33 mouse cellular contexts compared by ENCODE assay signal in the genomic region with DNA sequence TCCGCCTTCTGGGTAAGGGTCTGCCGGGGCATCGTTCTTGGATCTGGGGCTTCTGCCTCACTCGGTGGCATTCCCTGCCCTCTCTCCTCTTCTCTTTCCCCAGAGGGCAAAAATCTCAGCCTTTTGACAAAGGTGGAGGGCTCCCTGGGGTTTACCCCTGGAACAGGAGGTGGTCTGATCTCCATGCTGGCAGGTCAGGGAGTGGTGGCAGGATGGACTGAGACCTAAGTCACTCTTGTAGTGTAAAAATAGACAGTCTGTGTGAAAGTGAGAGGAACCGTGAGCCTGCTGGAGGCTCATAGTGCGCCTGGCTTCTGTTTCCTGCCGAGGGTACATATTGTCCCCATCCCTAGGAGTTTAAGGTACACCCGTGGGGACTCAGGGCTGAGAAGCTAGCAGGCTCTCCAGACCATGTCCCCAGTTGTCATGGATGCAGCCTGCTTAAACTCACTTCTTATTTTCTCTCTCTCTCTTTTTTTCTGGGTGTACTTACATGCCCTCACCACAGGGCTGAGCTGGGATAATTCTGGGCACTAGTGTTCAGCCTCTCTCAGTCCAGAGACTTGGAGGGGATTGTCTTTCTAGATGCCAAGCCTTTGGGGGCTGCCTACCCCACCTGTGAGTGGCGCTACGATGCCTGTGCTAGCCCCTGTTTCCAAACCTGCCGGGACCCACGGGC. TPM values are rescaled to one million over a fixed set of nuclear protein-coding genes. Genes with fewer than 3 reads are reported as not detected.
A peak's percentile ranks its signal among the peaks of the same experiment; 100 is the strongest.
DNase-seq lines count a peak whose midpoint lies in the region; ATAC-seq and TF ChIP-seq lines count a peak whose summit lies in the region.
"Had no signal": no experiment of that assay in that cellular context is flagged by ENCODE, and none has a peak within 500 bp of the region (broad histone marks: within the 10 kb centered on the region; RNA-seq: fewer than 3 reads in every experiment).

No protein-coding gene starts in this region.

- no peak overlapping the region for H3K4me3 ChIP-seq in kidney, postnatal 0 days (replicated peaks; ENCODE audit: low read depth, low read length)
- H3K4me3 ChIP-seq: erythroblast, embryonic 14.5 days; liver, embryonic 15.5 days; midbrain, embryonic 10.5 days had no signal

- peak; percentile 24; the same call in 1 of the 2 replicates for TF ChIP-seq CTCF in kidney, postnatal 0 days (IDR thresholded peaks at IDR 0.05; ENCODE audit: low read depth)

- H3K36me3 ChIP-seq in kidney, postnatal 0 days (ENCODE audit: insufficient read depth, low read length) = no peaks in the 10 kb centered on the region
- H3K36me3 ChIP-seq: G1E; liver, embryonic 15.5 days; midbrain, embryonic 10.5 days had no signal

- no peaks in the 10 kb centered on the region for H3K4me1 ChIP-seq in kidney, postnatal 0 days (replicated peaks; ENCODE audit: insufficient read depth, low read length)
- H3K4me1 ChIP-seq: liver, embryonic 15.5 days had no signal

- no peak overlapping the region for H3K4me2 ChIP-seq in kidney, postnatal 0 days (ENCODE audit: low read length)
- H3K4me2 ChIP-seq: heart, embryonic 11.5 days; hindbrain, embryonic 14.5 days; liver, embryonic 15.5 days; lung, embryonic 14.5 days had no signal

- 86% methylated on average over 12 of the region's 12 CpGs for WGBS in kidney, postnatal 0 days

- no peak for DNase-seq in frontal cortex, postnatal 25 days (ENCODE audit: low spot score in 2 of 2)
- DNase-seq in kidney, postnatal 0 days (ENCODE audit: low spot score) = peak; percentile 17
- DNase-seq in kidney, postnatal 25 days = no peak
- peak; percentile 27 for DNase-seq in R1 (ENCODE audit: low read depth, low spot score)
- DNase-seq in retina, embryonic 14.5 days (ENCODE audit: low spot score) = peak; percentile 9
- DNase-seq in urinary bladder, postnatal 10 days (ENCODE audit: low spot score) = no peak
- DNase-seq: adrenal gland, postnatal 14 days; cerebellum, adult 11-12 months; cerebellum, postnatal 14 days; gastrocnemius, postnatal 14 days; heart, adult 18-20 months; heart, postnatal 4 days; kidney, adult 11 months; kidney, postnatal 36 days; layer of hippocampus, postnatal 36 days; liver; lung, embryonic 14.5 days; lung, postnatal 14 days; right cerebral cortex, postnatal 4 days had no signal

- no peaks in the 10 kb centered on the region for H3K9me3 ChIP-seq in kidney, postnatal 0 days (replicated peaks; ENCODE audit: low read length)
- H3K9me3 ChIP-seq: G1E; liver, embryonic 15.5 days; midbrain, embryonic 10.5 days had no signal

- H3K27ac ChIP-seq in kidney, postnatal 0 days = no peak overlapping the region
- H3K27ac ChIP-seq: hindbrain, embryonic 14.5 days; liver, embryonic 15.5 days; midbrain, embryonic 10.5 days had no signal

- H3K9ac ChIP-seq in kidney, postnatal 0 days (ENCODE audit: low read depth, low read length) = no peak overlapping the region
- H3K9ac ChIP-seq: hindbrain, embryonic 14.5 days; liver, embryonic 15.5 days; lung, embryonic 14.5 days had no signal

- 0 out of 2 replicates have a peak, but pooled peaks have one; percentile 27 for ATAC-seq in frontal cortex, adult (ENCODE audit: low TSS enrichment)
- no peak for ATAC-seq in kidney, postnatal 0 days (replicated peaks; ENCODE audit: low FRiP score, low read depth)
- ATAC-seq in megakaryocyte-erythroid progenitor cell, adult 5-6 weeks (replicated peaks; ENCODE audit: low FRiP score, low TSS enrichment, poor library complexity, severe bottlenecking) = no peak
- ATAC-seq: inflammation-experienced regulatory T-cells, adult 6 months had no signal

- H3K27me3 ChIP-seq in kidney, postnatal 0 days (ENCODE audit: insufficient read depth, low read length) = no peaks in the 10 kb centered on the region

RNA-seq across cellular contexts. Expression of gene Otog, which starts 44.5 kb away (rescaled TPM):
- polyA plus RNA-seq in kidney, postnatal 0 days (2015; fragmentation: Nextera tagmentation; extraction: Ambion mirVana) = 0.01 TPM in 1 of 2 replicates, not detected in the other
- total RNA-seq in megakaryocyte-erythroid progenitor cell, adult 5-6 weeks (2014; fragmentation: Nextera tagmentation) = not detected in 2 replicates
- not detected in 2 replicates for total RNA-seq in megakaryocyte-erythroid progenitor cell, adult 5-6 weeks (2017)
- total RNA-seq: heart, postnatal 4 days; monocyte, adult 5-6 weeks; neutrophil, adult 5-6 weeks had no signal
- polyA plus RNA-seq: erythroblast, embryonic 14.5 days; G1E; heart, embryonic 11.5 days; heart, embryonic 16.5 days; inflammation-experienced regulatory T-cells, adult 6 months; limb, embryonic 11.5 days; liver, embryonic 15.5 days; lung, embryonic 14.5 days; midbrain, embryonic 10.5 days; neural tube, embryonic 11.5 days had no signal

RNA-seq across cellular contexts. Expression of gene Ush1c, which starts 47.0 kb away (rescaled TPM):
- 36.8 and 44.4 TPM in 2 replicates for polyA plus RNA-seq in kidney, postnatal 0 days (2015; fragmentation: Nextera tagmentation; extraction: Ambion mirVana)
- total RNA-seq in megakaryocyte-erythroid progenitor cell, adult 5-6 weeks (2014; fragmentation: Nextera tagmentation) = not detected in 2 replicates
- total RNA-seq in megakaryocyte-erythroid progenitor cell, adult 5-6 weeks (2017) = not detected in 2 replicates
- total RNA-seq: G1E; monocyte, adult 5-6 weeks had no signal
- polyA plus RNA-seq: erythroblast, embryonic 14.5 days; G1E; inflammation-experienced regulatory T-cells, adult 6 months had no signal

Comparison
In these comparisons a context has a peak if more than half of its experiments do, and no peak if none do; other contexts are left out.
1. DNase-seq: peak in kidney, postnatal 0 days (single experiment), R1 (single experiment) and retina, embryonic 14.5 days (single experiment); none in frontal cortex, postnatal 25 days (0 of 2), kidney, postnatal 25 days (0 of 2) and urinary bladder, postnatal 10 days (single experiment).